Mouse (Mus musculus) MEL (cell line): ENCODE measurements at regions not wholly inside any gene's neighbourhood (a gene's known extent, or its start where the extent isn't known, plus 50 kb on each side); places are given as distances from the start of the nearest gene placed in this dataset.

Experiments used
- CTCF ChIP-seq, 3 experiments: IDR thresholded peaks in 2 of 3; conservative IDR thresholded peaks in 1 of 3; 2 replicates each; pipeline ENCODE4 v1.5.1; 2011 to 2012; ENCODE audit warnings: low read length in 3 of 3, low read depth in 2 of 3, mild to moderate bottlenecking in 2 of 3, improper control_type of control experiment in 1 of 3, inconsistent platforms in 1 of 3, mixed read lengths in 1 of 3, moderate library complexity in 1 of 3; ENCODE audit not compliant: control insufficient read depth in 1 of 3, insufficient read depth in 1 of 3, poor library complexity in 1 of 3, severe bottlenecking in 1 of 3
- EP300 ChIP-seq, 2 experiments: IDR thresholded peaks; 2 replicates each; pipeline ENCODE4 v1.6.1; 2011; ENCODE audit warnings: improper control_type of control experiment in 2 of 2, low read length in 2 of 2, low read depth in 1 of 2, mild to moderate bottlenecking in 1 of 2
- MYC ChIP-seq: IDR thresholded peaks from 2 replicates; pipeline ENCODE4 v1.6.1; 2011; ENCODE audit warnings: low read depth, mild to moderate bottlenecking, low read length, improper control_type of control experiment, moderate library complexity
- POLR2A ChIP-seq, 2 experiments: IDR thresholded peaks; 2 replicates each; pipeline ENCODE4 v1.6.1; 2011 to 2012; ENCODE audit warnings: low read length in 2 of 2, mild to moderate bottlenecking in 2 of 2, control low read depth in 1 of 2, improper control_type of control experiment in 1 of 2, low read depth in 1 of 2, moderate library complexity in 1 of 2; ENCODE audit not compliant: control insufficient read depth in 1 of 2, insufficient read depth in 1 of 2, poor library complexity in 1 of 2
- RAD21 ChIP-seq: IDR thresholded peaks from 2 replicates; pipeline ENCODE4 v1.6.1; 2011; ENCODE audit warnings: mild to moderate bottlenecking, low read depth, low read length, improper control_type of control experiment
- USF1 ChIP-seq: IDR thresholded peaks from 2 replicates; pipeline ENCODE4 v1.6.1; 2014; ENCODE audit warnings: low read depth, mild to moderate bottlenecking, inconsistent platforms, low read length, improper control_type of control experiment, moderate library complexity
- ZNF384 ChIP-seq: IDR thresholded peaks from 2 replicates; pipeline ENCODE4 v1.6.1; 2012; ENCODE audit warnings: low read depth, mild to moderate bottlenecking, inconsistent platforms, low read length, improper control_type of control experiment

DNA sequence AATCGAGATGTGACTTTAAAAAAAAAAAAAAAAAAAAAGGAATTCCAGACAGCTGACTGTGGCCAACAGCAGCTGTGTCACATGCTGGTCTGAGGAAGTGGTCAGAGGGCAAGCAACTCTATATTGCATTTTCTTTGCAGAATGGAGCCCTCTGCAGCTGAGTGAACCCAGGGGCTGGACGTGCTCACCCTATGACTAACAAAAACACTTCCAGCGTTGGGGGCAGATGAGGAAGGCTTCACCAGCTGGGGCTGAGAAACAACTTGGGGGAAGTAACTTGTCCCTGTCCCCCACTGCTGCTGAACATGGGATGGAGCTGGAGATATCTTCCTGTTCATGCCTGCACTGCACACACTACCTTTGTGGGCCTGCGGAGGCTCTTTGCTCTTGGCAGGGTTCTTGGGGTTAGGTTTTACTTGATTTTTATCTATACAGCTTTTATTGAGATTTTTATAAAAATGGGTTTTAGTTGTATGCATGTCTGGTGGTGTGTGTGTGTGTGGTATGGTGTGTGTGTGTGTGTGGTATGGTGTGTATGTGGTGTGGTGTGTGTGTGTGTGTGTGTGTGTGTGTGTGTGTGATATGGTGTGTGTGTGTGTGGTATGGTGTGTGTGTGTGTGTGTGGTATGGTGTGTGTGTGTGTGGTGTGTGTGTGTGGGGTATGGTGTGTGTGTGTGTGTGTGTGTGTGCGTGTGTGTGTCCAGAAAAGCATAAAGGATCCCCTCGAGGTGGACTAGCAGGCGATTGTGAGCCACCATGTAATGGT, 57.0 kb upstream of the Itm2b start:
- TF ChIP-seq RAD21 (no peak), ZNF384 (peak; percentile 83), CTCF (IDR thresholded peaks at IDR 0.05 in 2 of 3, conservative IDR thresholded peaks at IDR 0.05 in 1 of 3; ENCODE audit: control insufficient read depth in 1 of 3, insufficient read depth in 1 of 3, low read depth in 2 of 3, low read length in 3 of 3, poor library complexity in 1 of 3, severe bottlenecking in 1 of 3) (no peak), POLR2A (IDR thresholded peaks at IDR 0.05; ENCODE audit: control insufficient read depth in 1 of 2, insufficient read depth in 1 of 2, low read depth in 1 of 2, low read length in 2 of 2, poor library complexity in 1 of 2) (no peak), USF1 (no peak), MYC (no peak), EP300 (IDR thresholded peaks at IDR 0.05; ENCODE audit: low read depth in 1 of 2, low read length in 2 of 2) (no peak)
